Mouse (Mus musculus): ENCODE results near the gene 1700056E22Rik. TPM values are rescaled to one million over a fixed set of nuclear protein-coding genes. Genes with fewer than 3 reads are reported as not detected.
A peak's percentile ranks its signal among the peaks of the same experiment; 100 is the strongest.

1700056E22Rik gene
- polyA plus RNA-seq, 1 experiment from 2014 or later = 0.95 TPM

DNA sequence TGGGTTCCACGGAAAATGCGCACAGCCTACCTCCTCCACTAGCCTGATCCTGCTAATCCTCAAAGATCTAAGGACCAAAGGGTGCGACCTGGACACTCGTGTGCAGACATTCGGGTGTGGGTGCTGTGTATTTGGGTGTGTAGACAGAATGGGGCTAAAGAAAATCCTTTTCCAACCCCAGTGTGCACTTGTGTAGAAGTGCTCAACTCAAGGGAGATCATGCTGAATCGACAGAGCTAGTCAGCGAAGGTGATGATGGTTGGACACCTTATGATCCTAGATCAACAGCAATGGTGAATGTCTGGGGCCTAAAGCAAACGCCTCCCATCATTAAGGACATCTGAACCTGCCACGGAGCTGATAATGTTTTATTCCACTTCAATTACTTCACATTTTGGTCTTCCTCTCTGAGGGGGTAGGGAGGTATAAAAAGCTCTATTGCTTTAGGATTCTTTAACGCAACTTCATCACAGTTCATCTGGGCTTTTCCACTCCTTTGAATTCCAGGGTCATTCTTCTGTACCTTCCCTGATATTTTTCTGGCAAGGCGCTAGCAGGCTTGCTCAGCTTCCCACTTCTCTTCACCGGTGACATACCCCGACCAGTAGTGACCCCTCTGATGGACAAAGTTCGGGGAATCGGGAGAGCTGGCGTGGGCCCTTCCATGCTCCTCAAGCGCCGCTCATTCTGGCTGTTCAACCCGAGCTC lies 1.3 kb downstream of the 1700056E22Rik start:
- peak overlapping the region; percentile 73 for H3K4me3 ChIP-seq (ENCODE audit: low read length)
- H3K4me2 ChIP-seq (ENCODE audit: low read depth, low read length) = peak overlapping the region; percentile 82
- H3K9ac ChIP-seq (ENCODE audit: low read length) = peak overlapping the region; percentile 92
- H3K36me3 ChIP-seq (ENCODE audit: control insufficient read depth, insufficient read depth, low read length) = no peaks in the 10 kb centered on the region
- WGBS = 27% methylated on average over 19 of the region's 19 CpGs
- H3K27ac ChIP-seq (ENCODE audit: low read length) = peak overlapping the region; percentile 94
- no peaks in the 10 kb centered on the region for H3K27me3 ChIP-seq (ENCODE audit: control insufficient read depth, insufficient read depth, low read depth, low read length)
- peaks cover 2% of the 10 kb centered on the region; the same call in 1 of the 2 replicates for H3K4me1 ChIP-seq (replicated peaks; ENCODE audit: control insufficient read depth, insufficient read depth, low read length)
- no peak for ATAC-seq (ENCODE audit: low read depth)
- H3K9me3 ChIP-seq (ENCODE audit: control insufficient read depth, low read length) = no peaks in the 10 kb centered on the region

DNA sequence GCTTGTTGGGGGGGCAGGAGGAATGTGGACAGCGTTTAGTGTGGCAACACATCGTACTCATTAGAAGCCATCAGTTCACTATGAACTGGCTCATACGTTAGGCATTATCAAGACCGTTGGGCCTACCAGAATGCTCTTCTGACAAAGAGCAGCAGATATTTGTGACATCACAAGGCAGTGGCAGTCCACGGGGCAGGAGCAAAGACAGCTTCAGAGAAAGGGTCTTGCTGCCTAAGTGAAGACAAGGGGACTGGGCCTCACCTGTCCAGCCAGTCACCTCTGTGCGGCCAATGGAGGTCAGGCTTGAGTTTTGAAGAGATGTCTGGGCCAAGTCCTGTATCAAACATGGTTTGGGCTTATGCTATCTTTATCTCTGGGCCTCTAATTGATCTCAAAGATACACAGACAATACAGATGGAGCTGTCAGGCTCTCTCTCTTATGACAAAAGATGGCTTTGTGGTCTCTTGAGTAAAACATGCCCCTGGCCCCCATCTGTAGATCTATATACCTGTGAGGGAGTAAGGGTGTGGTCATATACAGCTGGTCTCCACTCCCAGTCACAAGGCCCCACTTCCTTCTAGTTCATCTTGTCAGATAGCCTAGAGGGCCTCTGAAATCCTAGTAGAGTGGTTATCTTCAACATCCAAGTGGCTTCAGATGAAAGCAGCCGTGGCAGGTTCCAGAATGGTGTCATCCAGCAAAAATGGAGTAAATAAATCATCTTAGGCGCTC lies 3.9 kb downstream of the 1700056E22Rik start:
- Histone ChIP-seq H3K36me3 (ENCODE audit: control insufficient read depth, insufficient read depth, low read length) (no peaks in the 10 kb centered on the region), H3K4me2 (ENCODE audit: low read depth, low read length) (no peak overlapping the region), H3K27me3 (ENCODE audit: control insufficient read depth, insufficient read depth, low read depth, low read length) (no peaks in the 10 kb centered on the region), H3K9ac (ENCODE audit: low read length) (no peak overlapping the region), H3K9me3 (ENCODE audit: control insufficient read depth, low read length) (no peaks in the 10 kb centered on the region), H3K4me1 (replicated peaks; ENCODE audit: control insufficient read depth, insufficient read depth, low read length) (no peaks in the 10 kb centered on the region; the same call in 1 of the 2 replicates), H3K27ac (ENCODE audit: low read length) (no peak overlapping the region), H3K4me3 (ENCODE audit: low read length) (no peak overlapping the region)
- no peak for ATAC-seq (ENCODE audit: low read depth)
- WGBS = 86% methylated on average over 8 of the region's 8 CpGs

DNA sequence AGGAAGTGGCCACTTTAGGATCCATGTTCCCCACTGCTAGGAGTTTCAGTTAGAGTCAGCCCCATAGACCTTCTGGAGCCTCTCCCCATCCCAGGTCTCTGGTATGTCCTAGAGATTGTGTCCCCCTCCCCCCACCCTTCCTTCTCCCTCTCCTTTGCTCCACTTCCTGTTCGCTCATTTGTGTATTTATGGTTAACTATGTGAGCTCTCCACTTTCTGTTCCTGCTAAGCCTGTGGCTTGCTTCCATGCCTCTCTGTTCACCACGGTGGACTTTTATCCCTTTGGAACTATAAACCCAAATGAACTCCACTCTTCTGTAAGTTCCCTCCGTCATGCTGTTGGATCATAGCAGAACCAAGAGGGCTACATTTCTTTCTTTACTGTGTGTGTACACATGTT lies 7.1 kb downstream of the 1700056E22Rik start:
- H3K4me3 ChIP-seq (ENCODE audit: low read length) = no peak overlapping the region
- WGBS = 64% methylated on average over 3 of the region's 3 CpGs
- no peak overlapping the region for H3K4me2 ChIP-seq (ENCODE audit: low read depth, low read length)
- no peak overlapping the region for H3K9ac ChIP-seq (ENCODE audit: low read length)
- H3K27ac ChIP-seq (ENCODE audit: low read length) = no peak overlapping the region
- no peaks in the 10 kb centered on the region for H3K36me3 ChIP-seq (ENCODE audit: control insufficient read depth, insufficient read depth, low read length)
- no peaks in the 10 kb centered on the region for H3K4me1 ChIP-seq (replicated peaks; ENCODE audit: control insufficient read depth, insufficient read depth, low read length)
- no peak for ATAC-seq (ENCODE audit: low read depth)
- no peaks in the 10 kb centered on the region for H3K27me3 ChIP-seq (ENCODE audit: control insufficient read depth, insufficient read depth, low read depth, low read length)
- H3K9me3 ChIP-seq (ENCODE audit: control insufficient read depth, low read length) = no peaks in the 10 kb centered on the region

DNA sequence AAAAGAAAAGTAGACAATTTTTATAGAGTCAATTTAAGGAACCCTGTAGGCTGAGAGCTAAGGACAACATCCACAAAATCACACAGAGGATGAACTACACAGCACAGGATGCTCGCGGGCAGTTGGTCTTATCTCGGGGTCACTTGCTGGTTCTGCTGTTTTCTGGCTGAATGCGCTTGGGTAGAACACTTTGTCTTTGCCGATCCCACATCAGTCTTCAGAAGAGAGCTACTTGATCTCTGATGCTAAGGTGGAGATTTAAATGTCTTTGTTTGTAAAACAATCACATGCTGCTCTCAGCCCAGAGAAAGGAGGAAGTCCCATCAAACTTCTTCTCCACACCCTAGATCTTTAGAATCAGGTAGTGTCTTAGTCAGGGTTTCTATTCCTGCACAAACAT lies 9.0 kb downstream of the 1700056E22Rik start:
- ATAC-seq (ENCODE audit: low read depth) = no peak
- 90% methylated on average over 5 of the region's 5 CpGs for WGBS
- H3K4me3 ChIP-seq (ENCODE audit: low read length) = no peak overlapping the region

DNA sequence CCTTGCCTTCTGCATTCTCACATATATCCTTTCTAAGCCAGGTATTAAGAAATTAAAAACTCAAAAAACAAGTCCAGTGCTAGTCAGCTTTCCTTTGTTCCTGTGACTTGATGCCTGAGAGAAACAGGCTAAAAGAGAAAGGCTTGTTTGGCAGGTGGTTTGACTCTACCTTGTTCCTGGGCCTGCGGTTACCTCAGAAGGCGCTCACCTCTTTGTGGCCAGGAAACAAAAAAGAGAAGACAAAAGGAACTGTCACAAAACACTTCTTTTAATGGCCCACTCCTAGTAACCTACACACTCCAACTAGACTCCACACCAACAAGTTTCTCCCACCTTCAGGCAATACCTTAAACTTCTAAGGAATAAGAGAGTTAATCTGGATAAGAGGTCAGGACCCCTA lies 9.5 kb downstream of the 1700056E22Rik start:
- ATAC-seq (ENCODE audit: low read depth) = no peak
- 88% methylated on average over 2 of the region's 2 CpGs for WGBS
- Histone ChIP-seq H3K4me2 (ENCODE audit: low read depth, low read length) (no peak overlapping the region), H3K27ac (ENCODE audit: low read length) (no peak overlapping the region), H3K27me3 (ENCODE audit: control insufficient read depth, insufficient read depth, low read depth, low read length) (no peaks in the 10 kb centered on the region), H3K4me3 (ENCODE audit: low read length) (no peak overlapping the region), H3K4me1 (replicated peaks; ENCODE audit: control insufficient read depth, insufficient read depth, low read length) (no peaks in the 10 kb centered on the region; the same call in 1 of the 2 replicates), H3K36me3 (ENCODE audit: control insufficient read depth, insufficient read depth, low read length) (no peaks in the 10 kb centered on the region), H3K9me3 (ENCODE audit: control insufficient read depth, low read length) (no peaks in the 10 kb centered on the region), H3K9ac (ENCODE audit: low read length) (no peak overlapping the region)

More for the DNA sequence above, 9.0 kb downstream of the 1700056E22Rik start:
- H3K4me2 ChIP-seq (ENCODE audit: low read depth, low read length) = no peak overlapping the region
- no peaks in the 10 kb centered on the region for H3K27me3 ChIP-seq (ENCODE audit: control insufficient read depth, insufficient read depth, low read depth, low read length)
- no peak overlapping the region for H3K9ac ChIP-seq (ENCODE audit: low read length)
- H3K36me3 ChIP-seq (ENCODE audit: control insufficient read depth, insufficient read depth, low read length) = no peaks in the 10 kb centered on the region
- H3K27ac ChIP-seq (ENCODE audit: low read length) = no peak overlapping the region
- no peaks in the 10 kb centered on the region for H3K9me3 ChIP-seq (ENCODE audit: control insufficient read depth, low read length)
- H3K4me1 ChIP-seq (replicated peaks; ENCODE audit: control insufficient read depth, insufficient read depth, low read length) = no peaks in the 10 kb centered on the region

DNA sequence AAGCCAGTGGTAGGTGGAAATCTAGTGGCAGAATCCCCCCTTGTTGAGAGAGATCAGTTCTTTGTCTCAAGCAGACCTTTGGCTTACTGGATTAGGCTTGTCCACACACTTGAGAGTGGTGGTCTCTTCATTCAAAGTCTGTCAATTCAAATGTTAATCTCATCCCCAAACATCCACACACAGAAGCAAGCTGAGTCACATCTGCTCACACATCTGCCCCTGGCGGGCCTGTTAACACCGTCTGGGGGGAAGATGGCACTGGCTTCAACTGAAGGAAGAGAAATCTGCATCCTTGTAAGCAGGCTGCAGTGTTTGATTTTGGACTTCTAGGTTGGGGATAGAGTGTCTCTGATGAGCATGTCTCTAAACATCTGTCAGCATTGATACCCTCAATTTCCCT lies 10.1 kb downstream of the 1700056E22Rik start:
- Histone ChIP-seq H3K4me1 (replicated peaks; ENCODE audit: control insufficient read depth, insufficient read depth, low read length) (no peaks in the 10 kb centered on the region; the same call in 1 of the 2 replicates), H3K4me2 (ENCODE audit: low read depth, low read length) (no peak overlapping the region), H3K9me3 (ENCODE audit: control insufficient read depth, low read length) (no peaks in the 10 kb centered on the region), H3K27me3 (ENCODE audit: control insufficient read depth, insufficient read depth, low read depth, low read length) (no peaks in the 10 kb centered on the region), H3K9ac (ENCODE audit: low read length) (no peak overlapping the region), H3K36me3 (ENCODE audit: control insufficient read depth, insufficient read depth, low read length) (no peaks in the 10 kb centered on the region), H3K27ac (ENCODE audit: low read length) (no peak overlapping the region), H3K4me3 (ENCODE audit: low read length) (no peak overlapping the region)
- no peak for ATAC-seq (ENCODE audit: low read depth)
- 26% methylated on average over 2 of the region's 2 CpGs for WGBS

DNA sequence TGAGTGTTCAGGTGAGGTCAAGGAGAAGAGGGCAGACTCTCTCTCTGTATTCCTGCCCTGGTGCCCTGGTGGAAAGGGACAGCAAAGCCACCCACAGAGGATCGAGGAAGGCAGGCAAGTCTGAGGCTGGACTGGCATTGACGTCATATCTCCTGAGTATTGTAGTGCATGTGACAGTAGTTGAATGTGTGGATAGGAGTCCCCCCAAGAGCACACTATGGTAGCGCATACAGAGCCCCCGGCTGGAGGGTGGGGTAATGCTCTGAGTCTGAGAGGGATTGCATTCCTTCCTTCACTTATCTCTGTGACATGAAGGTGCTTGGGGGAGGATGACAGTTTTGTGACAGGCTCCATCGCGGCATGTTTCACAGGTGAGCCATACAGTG lies 14.4 kb downstream of the 1700056E22Rik start:
- WGBS = 24% methylated on average over 6 of the region's 6 CpGs
- H3K9ac ChIP-seq (ENCODE audit: low read length) = no peak overlapping the region
- peak; percentile 26; the same call in 1 of the 2 replicates for ATAC-seq (ENCODE audit: low read depth)

DNA sequence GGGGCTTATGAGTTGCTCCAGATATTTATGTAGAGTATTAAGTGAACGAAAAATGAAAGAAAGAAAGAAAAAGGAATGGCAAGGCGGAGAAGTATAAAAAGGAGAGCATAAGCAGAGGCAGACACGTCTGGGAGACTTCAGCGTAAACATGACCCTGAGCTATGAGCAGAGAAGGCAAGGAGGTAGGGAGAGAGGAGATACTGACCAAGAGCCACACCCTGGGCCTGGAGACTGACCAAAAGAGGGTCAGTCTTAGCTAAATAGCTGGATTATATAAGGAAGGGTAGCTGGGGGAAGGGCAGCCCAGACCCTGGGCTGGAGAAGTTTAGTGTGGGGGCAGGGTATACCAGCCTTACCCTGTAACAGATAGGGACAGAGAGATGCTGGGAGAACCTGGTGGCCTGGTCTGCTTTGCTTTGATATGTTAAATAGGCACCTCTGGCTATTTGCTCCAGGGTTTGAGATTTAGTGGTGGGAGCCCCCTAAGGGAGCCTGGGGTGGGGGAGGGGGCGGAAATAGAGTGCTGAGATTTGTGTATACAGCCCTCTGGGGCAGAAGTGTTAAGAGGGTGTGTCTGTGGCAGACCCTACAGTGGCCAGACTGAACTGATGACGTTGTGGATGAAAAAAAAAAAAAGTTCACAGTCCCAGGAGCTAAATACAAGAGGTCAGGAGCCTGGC lies 14.9 kb downstream of the 1700056E22Rik start:
- H3K27ac ChIP-seq (ENCODE audit: low read length) = no peak overlapping the region
- no peaks in the 10 kb centered on the region for H3K36me3 ChIP-seq (ENCODE audit: control insufficient read depth, insufficient read depth, low read length)
- WGBS = 49% methylated on average over 6 of the region's 6 CpGs
- no peak overlapping the region for H3K9ac ChIP-seq (ENCODE audit: low read length)
- peak; percentile 52; the same call in 1 of the 2 replicates for ATAC-seq (ENCODE audit: low read depth)
- H3K4me1 ChIP-seq (replicated peaks; ENCODE audit: control insufficient read depth, insufficient read depth, low read length) = no peaks in the 10 kb centered on the region; the same call in 1 of the 2 replicates
- H3K27me3 ChIP-seq (ENCODE audit: control insufficient read depth, insufficient read depth, low read depth, low read length) = no peaks in the 10 kb centered on the region
- H3K9me3 ChIP-seq (ENCODE audit: control insufficient read depth, low read length) = no peaks in the 10 kb centered on the region
- no peak overlapping the region for H3K4me2 ChIP-seq (ENCODE audit: low read depth, low read length)
- H3K4me3 ChIP-seq (ENCODE audit: low read length) = no peak overlapping the region

More for the DNA sequence above, 14.4 kb downstream of the 1700056E22Rik start:
- no peaks in the 10 kb centered on the region; the same call in 1 of the 2 replicates for H3K4me1 ChIP-seq (replicated peaks; ENCODE audit: control insufficient read depth, insufficient read depth, low read length)
- H3K4me2 ChIP-seq (ENCODE audit: low read depth, low read length) = no peak overlapping the region
- no peaks in the 10 kb centered on the region for H3K36me3 ChIP-seq (ENCODE audit: control insufficient read depth, insufficient read depth, low read length)
- no peaks in the 10 kb centered on the region for H3K27me3 ChIP-seq (ENCODE audit: control insufficient read depth, insufficient read depth, low read depth, low read length)
- H3K9me3 ChIP-seq (ENCODE audit: control insufficient read depth, low read length) = no peaks in the 10 kb centered on the region
- no peak overlapping the region for H3K4me3 ChIP-seq (ENCODE audit: low read length)
- no peak overlapping the region for H3K27ac ChIP-seq (ENCODE audit: low read length)

DNA sequence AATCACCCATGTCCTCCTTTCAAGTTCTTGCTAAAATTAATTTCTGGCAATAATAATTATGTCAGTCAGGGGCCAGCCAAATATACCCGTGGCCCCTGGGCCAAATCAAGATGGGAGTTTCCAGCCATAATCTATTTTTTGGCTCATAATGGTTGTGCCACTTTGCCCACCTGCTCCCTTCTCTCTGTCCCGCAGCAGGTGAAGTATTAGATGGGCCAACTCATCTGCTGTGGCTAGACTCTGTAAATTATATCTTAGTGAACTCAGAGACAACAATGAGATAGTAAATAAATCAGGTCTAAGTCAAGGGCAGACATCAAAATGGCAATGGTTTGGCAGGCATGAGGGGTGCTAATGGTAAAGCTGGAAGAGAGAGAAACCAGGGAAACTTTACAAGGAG lies 16.5 kb downstream of the 1700056E22Rik start:
- Histone ChIP-seq H3K27ac (ENCODE audit: low read length) (no peak overlapping the region), H3K4me3 (ENCODE audit: low read length) (no peak overlapping the region), H3K4me2 (ENCODE audit: low read depth, low read length) (no peak overlapping the region), H3K9me3 (ENCODE audit: control insufficient read depth, low read length) (no peaks in the 10 kb centered on the region), H3K36me3 (ENCODE audit: control insufficient read depth, insufficient read depth, low read length) (no peaks in the 10 kb centered on the region), H3K9ac (ENCODE audit: low read length) (no peak overlapping the region), H3K4me1 (replicated peaks; ENCODE audit: control insufficient read depth, insufficient read depth, low read length) (no peaks in the 10 kb centered on the region; the same call in 1 of the 2 replicates), H3K27me3 (ENCODE audit: control insufficient read depth, insufficient read depth, low read depth, low read length) (no peaks in the 10 kb centered on the region)
- WGBS = 79% methylated on average over 2 of the region's 2 CpGs
- ATAC-seq (ENCODE audit: low read depth) = no peak
